Mouse (Mus musculus) liver, postnatal 0 days (tissue): ENCODE data around the gene Trmt1.

Experiments
- CTCF ChIP-seq: sonication (generic); IDR thresholded peaks from 2 replicates; pipeline ENCODE4 v1.5.1; 2016; ENCODE audit warnings: antibody characterized with exemption, low read depth
- EP300 ChIP-seq: IDR thresholded peaks from 2 replicates; pipeline ENCODE4 v1.6.1; 2016; ENCODE audit warnings: antibody characterized with exemption, low read depth, mild to moderate bottlenecking

GRCm38 (mm10) chr8:84657680-84658079 lies 28.4 kb upstream of the Trmt1 start:
- TF ChIP-seq CTCF: no peak
- no peak for TF ChIP-seq EP300
